Mouse (Mus musculus) erythroid progenitor cell, adult 5-6 weeks (primary cell): ENCODE measurements around the gene Arhgap45. TPM values are rescaled to one million over a fixed set of nuclear protein-coding genes. Genes with fewer than 3 reads are reported as not detected.
A peak's percentile ranks its signal among the peaks of the same experiment; 100 is the strongest.

ENCODE experiments used
- ATAC-seq: replicated peaks from 2 replicates; pipeline ENCODE4 v1.8.0; 2016; ENCODE audit warnings: moderate number of reproducible peaks, mild to moderate bottlenecking, moderate TSS enrichment, inconsistent platforms; ENCODE audit not compliant: poor library complexity, low FRiP score, severe bottlenecking
- total RNA-seq, 2 experiments: library from RNA; stranded (forward) in 1 of 2; stranded (reverse) in 1 of 2; fragments of 150-400 nt in 1 of 2; fragments of 186-747, 209-891 nt in 1 of 2; gene quantifications; 2 replicates each; pipeline versions ENCODE4 v1.2.3 to v1.2.4; 2015 to 2017; ENCODE audit warnings: low replicate concordance in 2 of 2

Arhgap45 gene
- total RNA-seq, 2 experiments from 2014 or later = 16.0 to 23.9 TPM

DNA sequence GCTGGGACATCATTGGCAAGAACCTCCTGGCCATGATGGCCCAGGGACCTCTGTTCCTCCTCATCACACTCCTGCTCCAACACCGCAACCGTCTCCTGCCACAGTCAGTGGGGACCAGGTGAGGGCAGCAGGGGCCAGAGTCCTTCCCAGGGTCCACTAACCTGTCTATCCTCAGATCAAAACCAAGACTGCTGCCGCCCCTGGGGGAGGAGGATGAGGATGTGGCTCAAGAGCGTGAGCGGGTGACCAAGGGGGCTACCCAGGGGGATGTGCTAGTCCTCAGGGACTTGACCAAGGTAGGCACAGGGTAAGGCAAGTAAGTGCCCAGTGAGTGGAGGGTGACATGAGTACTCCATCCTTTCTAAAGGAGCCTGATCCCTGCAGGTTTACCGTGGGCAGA lies 4.7 kb upstream of the Arhgap45 start:
- ATAC-seq = no peak

DNA sequence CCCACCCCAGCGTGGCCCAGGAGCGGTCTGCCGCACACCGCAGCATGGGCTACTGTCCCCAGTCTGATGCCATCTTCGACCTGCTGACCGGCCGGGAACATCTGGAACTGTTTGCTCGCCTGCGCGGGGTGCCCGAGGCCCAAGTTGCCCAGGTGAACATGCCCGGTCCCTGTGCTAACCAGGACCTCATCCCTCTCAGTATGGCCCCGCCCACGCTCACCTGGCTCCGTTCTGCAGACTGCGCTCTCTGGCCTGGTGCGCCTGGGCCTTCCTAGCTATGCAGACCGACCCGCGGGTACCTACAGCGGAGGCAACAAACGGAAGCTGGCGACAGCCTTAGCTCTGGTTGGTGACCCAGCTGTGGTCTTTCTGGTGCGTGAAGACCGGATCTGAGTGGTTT lies 2.8 kb upstream of the Arhgap45 start:
- ATAC-seq = no peak

DNA sequence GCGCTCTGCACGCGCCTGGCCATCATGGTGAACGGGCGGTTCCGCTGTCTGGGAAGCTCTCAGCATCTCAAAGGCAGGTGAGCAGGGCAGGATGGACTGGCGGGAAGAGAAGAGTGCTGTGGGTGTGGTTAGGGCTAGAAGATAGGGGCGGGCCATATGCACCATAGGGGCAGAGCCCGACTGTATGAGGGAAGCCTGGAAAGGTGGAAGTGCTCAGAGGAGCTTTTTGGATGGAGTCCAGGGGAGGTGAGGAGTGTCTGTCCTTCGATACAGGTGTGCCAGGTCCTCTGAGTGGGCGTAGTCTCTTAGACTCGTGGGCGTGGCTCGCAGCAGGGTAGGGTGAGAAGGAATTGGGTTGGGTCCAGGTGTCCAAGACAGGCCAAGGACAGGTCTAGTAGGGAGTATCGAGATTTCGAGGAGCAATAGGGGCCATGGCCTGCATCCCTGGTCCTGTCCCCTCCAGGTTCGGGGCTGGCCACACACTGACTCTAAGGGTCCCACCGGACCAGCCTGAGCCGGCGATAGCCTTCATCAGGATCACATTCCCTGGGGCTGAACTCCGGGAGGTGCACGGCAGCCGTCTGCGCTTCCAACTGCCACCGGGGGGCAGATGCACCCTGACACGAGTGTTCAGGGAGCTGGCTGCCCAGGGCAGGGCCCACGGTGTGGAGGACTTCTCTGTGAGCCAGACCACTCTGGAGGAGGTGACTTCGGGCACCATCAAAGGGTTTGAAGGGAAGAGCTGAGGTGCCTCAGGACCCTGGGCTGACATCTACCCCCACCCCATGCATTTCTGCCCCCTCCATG lies 1.8 kb upstream of the Arhgap45 start:
- no peak for ATAC-seq

GRCm38 (mm10) chr10:80015583-80015982 lies 870 bp upstream of the Arhgap45 start:
- ATAC-seq = no peak

GRCm38 (mm10) chr10:80016931-80017330 lies 478 bp downstream of the Arhgap45 start:
- ATAC-seq = peak; percentile 23; the same call in 1 of the 2 replicates

GRCm38 (mm10) chr10:80017361-80017760 lies 908 bp downstream of the Arhgap45 start:
- ATAC-seq = no peak

- no peak for ATAC-seq
Measured at GRCm38 (mm10) chr10:80017771-80018170, 1.3 kb downstream of the Arhgap45 start.

DNA sequence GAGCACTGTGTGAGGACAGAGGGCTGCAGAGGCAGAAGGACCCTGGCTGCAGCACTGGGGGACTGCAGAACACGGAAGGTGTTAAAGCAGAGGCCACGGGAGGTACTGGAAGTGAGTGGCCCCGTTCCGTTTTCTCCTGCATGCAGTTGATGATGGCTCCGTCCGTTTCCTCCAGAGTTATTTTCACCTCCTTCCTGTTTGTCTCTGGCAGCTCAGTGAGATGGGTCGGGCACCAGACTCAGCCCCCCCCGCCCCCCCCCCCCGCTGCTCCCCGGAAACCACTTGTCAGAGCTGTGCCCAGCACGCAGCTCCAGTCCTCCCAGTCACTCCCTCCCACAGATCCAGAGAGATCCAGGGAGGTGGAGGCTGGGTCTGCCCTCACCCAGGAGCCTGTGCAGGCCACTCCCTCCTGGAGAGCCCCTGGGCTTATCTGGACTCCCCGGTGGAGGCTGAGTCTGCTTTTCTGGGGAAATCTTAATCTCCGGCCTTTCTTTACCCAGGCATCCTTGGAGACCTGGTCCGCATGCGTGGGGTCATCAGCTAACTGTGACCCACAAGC lies 2.4 kb downstream of the Arhgap45 start:
- ATAC-seq = peak; percentile 58

DNA sequence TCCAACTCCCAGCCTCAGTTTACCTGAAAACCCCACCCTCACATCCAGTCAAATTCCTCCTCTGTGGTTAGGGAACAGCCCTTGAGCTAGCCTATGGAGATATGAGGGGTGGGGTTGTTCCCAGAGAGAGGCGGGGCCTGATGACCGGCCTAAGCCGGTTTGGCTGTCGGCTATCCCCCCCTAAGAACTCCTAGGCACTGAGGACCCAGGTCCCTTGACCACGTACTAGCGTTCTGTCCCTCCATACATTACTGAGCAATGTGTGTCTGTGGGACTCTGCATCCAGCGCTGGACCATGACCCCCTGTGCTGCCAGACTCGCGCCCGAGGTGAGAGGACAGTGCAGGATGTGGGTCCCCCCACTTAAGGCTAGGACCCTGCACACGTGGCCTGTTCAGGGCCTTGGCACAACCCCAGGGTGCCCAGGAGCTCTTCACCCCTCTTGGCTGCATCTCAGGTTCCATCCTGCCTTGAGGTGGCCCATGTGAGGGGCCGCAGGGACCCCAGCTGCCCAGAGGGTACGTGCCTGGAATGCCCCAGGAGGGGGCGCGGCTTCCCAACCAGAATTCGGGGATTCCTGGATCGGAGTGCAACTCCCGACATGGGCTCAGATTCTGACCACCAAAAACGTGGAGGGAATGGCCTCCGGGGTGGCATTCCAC lies 3.1 kb downstream of the Arhgap45 start:
- no peak for ATAC-seq

- no peak for ATAC-seq
Measured at GRCm38 (mm10) chr10:80020191-80020590, 3.7 kb downstream of the Arhgap45 start.

GRCm38 (mm10) chr10:80020603-80021319 lies 4.3 kb downstream of the Arhgap45 start:
- no peak for ATAC-seq

- no peak for ATAC-seq
Measured at GRCm38 (mm10) chr10:80021320-80021641, 4.8 kb downstream of the Arhgap45 start.

GRCm38 (mm10) chr10:80022164-80022563 lies 5.7 kb downstream of the Arhgap45 start:
- ATAC-seq = no peak

DNA sequence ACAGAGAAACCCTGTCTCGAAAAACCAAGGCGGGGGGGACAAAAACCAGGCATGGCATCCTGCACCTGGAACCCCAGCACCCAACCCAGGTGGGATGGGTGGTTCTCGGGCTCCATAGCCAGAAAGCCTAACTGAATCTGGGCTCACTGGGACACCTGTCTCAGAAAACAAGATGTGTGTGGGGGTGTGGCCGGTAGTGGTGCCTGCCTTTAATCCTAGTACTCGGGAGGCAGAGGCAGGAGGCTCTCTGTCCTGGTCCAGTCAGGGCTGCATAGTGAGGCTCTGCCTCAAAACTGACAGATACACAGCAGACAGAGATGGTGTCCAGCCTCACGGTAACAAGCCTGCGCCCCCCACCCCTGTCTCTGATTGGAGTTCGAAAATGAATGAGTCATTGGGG lies 6.4 kb downstream of the Arhgap45 start:
- ATAC-seq = no peak

DNA sequence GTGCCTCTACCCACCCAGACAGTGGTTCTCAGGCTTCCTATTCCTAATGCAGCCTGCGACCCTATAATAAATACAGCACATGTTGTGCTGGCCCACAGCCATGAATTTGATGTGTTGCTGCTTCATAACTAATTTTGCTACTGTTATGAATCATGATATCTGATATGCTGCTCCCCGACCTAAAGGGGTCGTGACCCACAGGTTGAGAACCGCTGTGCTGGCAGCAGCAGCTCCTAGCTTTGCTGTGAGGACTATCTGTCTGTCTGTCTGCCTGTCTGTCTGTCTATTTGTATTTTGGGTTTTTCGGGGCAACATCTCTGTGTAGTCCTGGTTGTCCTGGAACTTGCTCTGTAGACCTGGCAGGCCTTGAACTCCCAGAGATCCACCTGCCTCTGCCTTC lies 7.3 kb downstream of the Arhgap45 start:
- ATAC-seq = no peak

DNA sequence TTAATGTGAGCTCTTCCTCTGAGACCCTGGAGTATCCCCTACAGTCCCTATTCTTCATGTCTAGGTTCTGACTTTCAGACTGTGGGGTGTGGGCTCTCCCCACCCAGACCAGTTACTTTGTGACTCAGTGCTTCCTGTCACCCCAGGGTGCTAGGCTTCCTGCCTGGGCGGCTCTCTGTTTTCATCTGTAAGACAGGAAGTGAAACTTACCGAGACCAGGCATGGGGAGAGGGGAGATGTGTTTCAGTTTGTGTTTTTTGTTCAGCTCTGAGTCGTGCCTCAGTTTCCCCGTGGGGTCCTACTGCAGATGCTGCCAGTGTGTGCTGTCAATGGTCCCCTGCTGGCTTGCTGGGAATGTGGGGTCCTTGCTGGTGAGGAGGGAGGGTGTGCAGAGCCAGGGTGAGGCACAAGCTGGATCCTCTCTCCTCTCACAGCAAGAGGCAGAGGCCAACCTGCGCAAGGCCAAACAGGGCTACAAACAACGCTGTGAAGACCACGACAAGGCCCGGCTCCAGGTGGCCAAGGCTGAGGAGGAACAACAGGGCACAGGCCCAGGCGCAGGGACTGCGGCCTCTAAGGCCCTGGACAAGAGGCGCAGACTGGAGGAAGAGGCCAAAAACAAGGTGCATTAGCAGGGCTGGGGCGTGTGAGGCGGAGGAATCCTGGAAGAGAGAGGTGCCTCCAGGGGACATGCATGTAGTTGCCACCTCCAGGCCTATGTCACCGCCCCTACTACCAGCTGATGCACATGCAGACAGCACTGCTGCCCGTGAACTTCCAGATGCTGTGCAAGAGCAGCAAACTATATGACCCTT lies 8.0 kb downstream of the Arhgap45 start:
- no peak for ATAC-seq

DNA sequence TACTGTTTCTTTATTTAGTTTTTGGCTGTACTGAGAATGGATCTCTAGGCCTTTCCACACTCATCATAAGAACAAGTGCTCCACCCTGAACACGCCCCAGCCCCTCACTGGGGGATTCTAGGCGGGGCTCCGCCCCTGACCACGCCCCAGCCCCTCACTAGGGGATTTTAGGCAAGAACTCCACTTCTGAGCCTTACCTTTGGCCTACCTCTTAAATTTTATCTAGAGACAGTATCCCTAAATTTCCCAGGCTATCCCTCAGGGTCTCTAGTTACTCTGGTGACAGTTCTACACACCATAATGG lies 8.5 kb downstream of the Arhgap45 start:
- no peak for ATAC-seq

GRCm38 (mm10) chr10:80025463-80025862 lies 9.0 kb downstream of the Arhgap45 start:
- no peak for ATAC-seq

GRCm38 (mm10) chr10:80025889-80026288 lies 9.4 kb downstream of the Arhgap45 start:
- ATAC-seq = peak; percentile 36; the same call in 1 of the 2 replicates
